Mouse (Mus musculus): ENCODE measurements around the gene Gypa.

DNA sequence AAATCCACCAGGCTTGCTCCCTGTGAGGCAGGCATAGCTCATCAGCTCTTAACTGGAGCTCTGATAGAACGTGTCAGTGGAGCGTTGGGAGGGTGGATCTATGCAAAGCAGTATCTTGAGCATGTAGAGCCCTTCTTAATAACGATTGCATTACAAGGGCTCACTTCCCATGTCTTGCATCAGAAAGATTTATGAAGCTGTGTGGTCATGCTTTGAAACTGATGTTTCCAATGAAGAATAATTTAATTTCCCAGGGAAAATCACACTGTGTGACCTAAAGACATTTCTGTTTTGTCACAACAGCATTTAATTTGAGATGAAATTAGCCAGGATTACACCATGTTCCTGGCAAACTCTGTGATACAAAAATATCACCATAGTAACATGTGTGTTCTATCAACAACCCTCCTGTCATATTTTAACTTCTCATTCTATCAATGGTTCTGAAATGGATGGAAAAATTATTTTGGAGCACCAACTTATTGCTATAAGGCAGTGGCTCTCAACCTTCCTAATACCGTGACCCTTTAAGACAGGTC lies 49.0 kb upstream of the Gypa start:
- TF ChIP-seq POLR2A (IDR thresholded peaks at IDR 0.05; ENCODE audit: insufficient read depth, low read depth, low read length) (no peak), CTCF (IDR thresholded peaks at IDR 0.05) (no peak), EP300 (IDR thresholded peaks at IDR 0.05; ENCODE audit: insufficient read depth, low read depth, low read length) (no peak)

Data from heart, adult 2 months (tissue).